In genomic region chr13:12340183-12340975, GRCm38 (mm10) we compare ENCODE assay signal across 9 mouse cellular contexts. TPM values are rescaled to one million over a fixed set of nuclear protein-coding genes. Genes with fewer than 3 reads are reported as not detected.
DNase-seq lines count a peak whose midpoint lies in the region; ATAC-seq and TF ChIP-seq lines count a peak whose summit lies in the region.
"Had no signal": no experiment of that assay in that cellular context is flagged by ENCODE, and none has a peak within 500 bp of the region (broad histone marks: within the 10 kb centered on the region; RNA-seq: fewer than 3 reads in every experiment).

Gene Actn2 (minus strand): TSS chr13:12340760.

- ATAC-seq in liver, embryonic 16.5 days (ENCODE audit: low read depth), result peak; percentile 81
- peak; percentile 99 for ATAC-seq in neural tube, embryonic 13.5 days (ENCODE audit: low read depth)
- peak; percentile 95 for ATAC-seq in stomach, postnatal 0 days (ENCODE audit: low FRiP score, low TSS enrichment)

- H3K4me2 ChIP-seq in liver, embryonic 16.5 days (ENCODE audit: low read depth, low read length), result peak within 1 kb of the TSS; percentile 18
- H3K4me2 ChIP-seq in neural tube, embryonic 13.5 days, result peak within 1 kb of the TSS; percentile 75
- H3K4me2 ChIP-seq in stomach, postnatal 0 days (replicated peaks; ENCODE audit: low read depth), result peak within 1 kb of the TSS; percentile 54

- H3K9me3 ChIP-seq in ES-Bruce4 (replicated peaks; ENCODE audit: control insufficient read depth, insufficient read depth, low read length, poor library complexity, severe bottlenecking), result no peaks in the 10 kb centered on the region
- no peaks in the 10 kb centered on the region for H3K9me3 ChIP-seq in liver, embryonic 16.5 days (replicated peaks; ENCODE audit: control insufficient read depth, low read length)
- no peaks in the 10 kb centered on the region for H3K9me3 ChIP-seq in neural tube, embryonic 13.5 days
- H3K9me3 ChIP-seq in stomach, postnatal 0 days (ENCODE audit: control insufficient read depth, low read length), result no peaks in the 10 kb centered on the region
- H3K9me3 ChIP-seq: G1E had no signal

- no peaks in the 10 kb centered on the region for H3K4me1 ChIP-seq in ES-Bruce4 (ENCODE audit: control insufficient read depth, insufficient read depth, low read length)
- no peaks in the 10 kb centered on the region for H3K4me1 ChIP-seq in cerebellum, adult 2 months (ENCODE audit: control insufficient read depth, insufficient read depth, low read length)
- H3K4me1 ChIP-seq in liver, embryonic 16.5 days (ENCODE audit: control insufficient read depth, low read depth, low read length), result no peaks in the 10 kb centered on the region; the same call in 1 of the 2 replicates
- H3K4me1 ChIP-seq in neural tube, embryonic 13.5 days (replicated peaks), result 0 out of 2 replicates have a peak, but pooled peaks cover 5% of the 10 kb centered on the region
- H3K4me1 ChIP-seq in stomach, postnatal 0 days (replicated peaks; ENCODE audit: control insufficient read depth, insufficient read depth), result peaks cover 3% of the 10 kb centered on the region; the same call in 1 of the 2 replicates

- peak within 1 kb of the TSS; percentile 34; the same call in 1 of the 2 replicates for H3K9ac ChIP-seq in ES-Bruce4 (ENCODE audit: low read depth, poor library complexity, severe bottlenecking)
- H3K9ac ChIP-seq in liver, embryonic 16.5 days (ENCODE audit: low read depth, low read length), result no peak within 1 kb of the TSS
- peak within 1 kb of the TSS; percentile 75 for H3K9ac ChIP-seq in neural tube, embryonic 13.5 days
- H3K9ac ChIP-seq in stomach, postnatal 0 days (ENCODE audit: low read length), result 0 out of 2 replicates have a peak within 1 kb of the TSS, but pooled peaks have one; percentile 27

- peak; percentile 66 to 69 for DNase-seq in cerebellum, adult 2 months
- DNase-seq in forelimb bud, embryonic 11.5 days (ENCODE audit: low read depth, low spot score), result peak; percentile 84
- peak; percentile 59 for DNase-seq in heart, postnatal 25 days (ENCODE audit: low spot score)
- DNase-seq in kidney, postnatal 4 days, result peak; percentile 85 to 91
- peak; percentile 88 for DNase-seq in stomach, postnatal 0 days (ENCODE audit: low spot score)

- TF ChIP-seq EP300 in ES-Bruce4 (IDR thresholded peaks at IDR 0.05; ENCODE audit: insufficient read depth, low read depth, low read length), result no peak
- TF ChIP-seq EP300 in stomach, postnatal 0 days (optimal IDR thresholded peaks at IDR 0.05), result no peak

- WGBS in cerebellum, adult 2 months, result 2% methylated on average over 43 of the region's 43 CpGs
- 1% methylated on average over 43 of the region's 43 CpGs for WGBS in liver, embryonic 16.5 days (ENCODE audit: insufficient replicate concordance)
- WGBS in neural tube, embryonic 13.5 days, result under 1% methylated on average over 36 of the region's 43 CpGs
- under 1% methylated on average over 42 of the region's 43 CpGs for WGBS in stomach, postnatal 0 days

- H3K27me3 ChIP-seq in ES-Bruce4 (ENCODE audit: control insufficient read depth, insufficient read depth, low read length, poor library complexity, severe bottlenecking), result no peaks in the 10 kb centered on the region; the same call in 1 of the 2 replicates
- H3K27me3 ChIP-seq in cerebellum, adult 2 months (ENCODE audit: control insufficient read depth, insufficient read depth, low read length), result no peaks in the 10 kb centered on the region
- peaks cover 6% of the 10 kb centered on the region for H3K27me3 ChIP-seq in liver, embryonic 16.5 days (ENCODE audit: control insufficient read depth, insufficient read depth, low read depth, low read length)
- no peaks in the 10 kb centered on the region for H3K27me3 ChIP-seq in neural tube, embryonic 13.5 days
- no peaks in the 10 kb centered on the region for H3K27me3 ChIP-seq in stomach, postnatal 0 days (ENCODE audit: control insufficient read depth, insufficient read depth, low read length)

- intact Hi-C loops in heart, postnatal 25 days (cut with DNase I), result no loop called here

- no peak within 1 kb of the TSS for H3K27ac ChIP-seq in ES-Bruce4 (ENCODE audit: insufficient read depth, low read length)
- H3K27ac ChIP-seq in cerebellum, adult 2 months (ENCODE audit: insufficient read depth, low read length), result no peak within 1 kb of the TSS
- H3K27ac ChIP-seq in liver, embryonic 16.5 days (ENCODE audit: low read length), result no peak within 1 kb of the TSS
- H3K27ac ChIP-seq in neural tube, embryonic 13.5 days (replicated peaks), result no peak within 1 kb of the TSS
- H3K27ac ChIP-seq in stomach, postnatal 0 days (replicated peaks), result no peak within 1 kb of the TSS

- H3K4me3 ChIP-seq in ES-Bruce4 (ENCODE audit: low read depth, low read length), result peak within 1 kb of the TSS; percentile 88
- peak within 1 kb of the TSS; percentile 46 for H3K4me3 ChIP-seq in cerebellum, adult 2 months (replicated peaks; ENCODE audit: insufficient read depth, low read depth, low read length)
- no peak within 1 kb of the TSS for H3K4me3 ChIP-seq in liver, embryonic 16.5 days (ENCODE audit: low read depth, low read length)
- peak within 1 kb of the TSS; percentile 46 for H3K4me3 ChIP-seq in neural tube, embryonic 13.5 days
- H3K4me3 ChIP-seq in stomach, postnatal 0 days (ENCODE audit: low read depth, low read length), result 0 out of 2 replicates have a peak within 1 kb of the TSS, but pooled peaks have one; percentile 12

- TF ChIP-seq POLR2A in ES-Bruce4 (IDR thresholded peaks at IDR 0.05; ENCODE audit: insufficient read depth, low read length), result peak; percentile 73
- TF ChIP-seq POLR2A in cerebellum, adult 2 months (IDR thresholded peaks at IDR 0.05; ENCODE audit: borderline replicate concordance, insufficient read depth, low read length), result no peak

- H3K36me3 ChIP-seq in ES-Bruce4 (ENCODE audit: control insufficient read depth, insufficient read depth, low read length, poor library complexity, severe bottlenecking), result no peaks in the 10 kb centered on the region
- no peaks in the 10 kb centered on the region for H3K36me3 ChIP-seq in liver, embryonic 16.5 days (ENCODE audit: control insufficient read depth, insufficient read depth)
- H3K36me3 ChIP-seq in neural tube, embryonic 13.5 days, result no peaks in the 10 kb centered on the region
- no peaks in the 10 kb centered on the region for H3K36me3 ChIP-seq in stomach, postnatal 0 days (ENCODE audit: control insufficient read depth, insufficient read depth, low read length)
- H3K36me3 ChIP-seq: G1E had no signal

- TF ChIP-seq CTCF in ES-Bruce4 (IDR thresholded peaks at IDR 0.05; ENCODE audit: low read depth, low read length), result peak; percentile 47
- no peak for TF ChIP-seq CTCF in cerebellum, adult 2 months (IDR thresholded peaks at IDR 0.05; ENCODE audit: borderline replicate concordance, insufficient read depth, low read depth, low read length)
- peak; percentile 35 for TF ChIP-seq CTCF in stomach, postnatal 0 days (IDR thresholded peaks at IDR 0.05; ENCODE audit: low read depth)

RNA-seq across cellular contexts. Expression of gene Actn2, which starts in this region (rescaled TPM):
- polyA plus RNA-seq in ES-Bruce4 (2011; ENCODE audit: insufficient read depth, insufficient read length, low read depth, missing spikeins), result 1.4 and 2.2 TPM in 2 replicates
- polyA plus RNA-seq in cerebellum, adult 2 months (2012; rRNA removed), result 1.8 and 3.9 TPM in 2 replicates
- 1,000 to 10,000 TPM; 1,826 to 1,902 TPM for total RNA-seq in heart, postnatal 25 days (2021)
- 9.9 and 24.6 TPM in 2 replicates for polyA plus RNA-seq in liver, embryonic 16.5 days (2015; fragmentation: Nextera tagmentation; extraction: Ambion mirVana)
- 9.7 and 22.0 TPM in 2 replicates for polyA plus RNA-seq in neural tube, embryonic 13.5 days (2015; fragmentation: Nextera tagmentation; extraction: Ambion mirVana)
- 2.3 and 2.8 TPM in 2 replicates for polyA plus RNA-seq in stomach, postnatal 0 days (2015; fragmentation: Nextera tagmentation; extraction: Ambion mirVana)
- polyA plus RNA-seq: G1E had no signal

Comparison
In these comparisons a context has a peak if more than half of its experiments do, and no peak if none do; other contexts are left out.
1. H3K4me2 ChIP-seq: peak in every context shown above with its lines; median percentile 75 in neural tube, embryonic 13.5 days; 54 in stomach, postnatal 0 days; 18 in liver, embryonic 16.5 days.